ENCODE assay signal across 8 mouse cellular contexts in genomic region chr10:105572829-105573228, GRCm38 (mm10). TPM values are rescaled to one million over a fixed set of nuclear protein-coding genes. Genes with fewer than 3 reads are reported as not detected.
DNase-seq lines count a peak whose midpoint lies in the region; ATAC-seq lines count a peak whose summit lies in the region.

No protein-coding gene starts in this region.

- WGBS in lung, embryonic 16.5 days, result 3% methylated on average over 16 of the region's 16 CpGs
- 5% methylated on average over 16 of the region's 16 CpGs for WGBS in embryonic facial prominence, embryonic 11.5 days
- 3% methylated on average over 16 of the region's 16 CpGs for WGBS in hindbrain, embryonic 14.5 days
- 1% methylated on average over 16 of the region's 16 CpGs for WGBS in midbrain, embryonic 14.5 days

- ATAC-seq in lung, embryonic 16.5 days (ENCODE audit: low read depth), result no peak
- ATAC-seq in embryonic facial prominence, embryonic 11.5 days (replicated peaks; ENCODE audit: insufficient number of reproducible peaks, low FRiP score, low TSS enrichment, low read depth), result no peak
- ATAC-seq in hindbrain, embryonic 14.5 days (ENCODE audit: low FRiP score), result no peak
- ATAC-seq in midbrain, embryonic 14.5 days (ENCODE audit: low FRiP score, low TSS enrichment), result no peak

- no peaks in the 10 kb centered on the region for H3K27me3 ChIP-seq in lung, embryonic 16.5 days (ENCODE audit: control insufficient read depth, insufficient read depth, low read depth, low read length)
- H3K27me3 ChIP-seq in embryonic facial prominence, embryonic 11.5 days (ENCODE audit: control insufficient read depth, insufficient read depth, low read length), result no peaks in the 10 kb centered on the region
- no peaks in the 10 kb centered on the region for H3K27me3 ChIP-seq in hindbrain, embryonic 14.5 days (ENCODE audit: control insufficient read depth, insufficient read depth, low read length)
- H3K27me3 ChIP-seq in midbrain, embryonic 14.5 days (ENCODE audit: control insufficient read depth, insufficient read depth, low read length), result no peaks in the 10 kb centered on the region

- peak overlapping the region; percentile 92 for H3K4me3 ChIP-seq in lung, embryonic 16.5 days (ENCODE audit: low read length)
- peak overlapping the region; percentile 73 for H3K4me3 ChIP-seq in embryonic facial prominence, embryonic 11.5 days (ENCODE audit: low read depth, low read length)
- peak overlapping the region; percentile 84 for H3K4me3 ChIP-seq in hindbrain, embryonic 14.5 days (replicated peaks; ENCODE audit: low read length)
- H3K4me3 ChIP-seq in midbrain, embryonic 14.5 days (replicated peaks; ENCODE audit: low read depth, low read length), result peak overlapping the region; percentile 76

- DNase-seq in lung, adult 18-20 months, result no peak
- DNase-seq in embryonic facial prominence, embryonic 11.5 days (ENCODE audit: low spot score), result no peak
- no peak for DNase-seq in hindbrain, embryonic 14.5 days (ENCODE audit: low spot score)
- peak; percentile 39 for DNase-seq in midbrain, embryonic 14.5 days
- DNase-seq in ovary, postnatal 10 days (ENCODE audit: low spot score), result no peak
- no peak for DNase-seq in gastrocnemius, adult 18-20 months (ENCODE audit: low spot score)
- DNase-seq in left cerebral cortex, adult 11 months (ENCODE audit: low spot score), result no peak

- peaks cover 7% of the 10 kb centered on the region for H3K4me1 ChIP-seq in lung, embryonic 16.5 days (replicated peaks; ENCODE audit: control insufficient read depth, insufficient read depth, low read length)
- H3K4me1 ChIP-seq in embryonic facial prominence, embryonic 11.5 days (ENCODE audit: control insufficient read depth, insufficient read depth, low read length), result no peaks in the 10 kb centered on the region
- peaks cover 29% of the 10 kb centered on the region for H3K4me1 ChIP-seq in hindbrain, embryonic 14.5 days (replicated peaks; ENCODE audit: control insufficient read depth, insufficient read depth, low read length)
- peaks cover 20% of the 10 kb centered on the region for H3K4me1 ChIP-seq in midbrain, embryonic 14.5 days (ENCODE audit: control insufficient read depth, insufficient read depth, low read length)

- H3K9me3 ChIP-seq in lung, embryonic 16.5 days (ENCODE audit: control insufficient read depth, low read length), result no peaks in the 10 kb centered on the region
- no peaks in the 10 kb centered on the region for H3K9me3 ChIP-seq in embryonic facial prominence, embryonic 11.5 days (replicated peaks; ENCODE audit: control insufficient read depth, low read length)
- no peaks in the 10 kb centered on the region for H3K9me3 ChIP-seq in hindbrain, embryonic 14.5 days (ENCODE audit: control insufficient read depth, low read length)
- no peaks in the 10 kb centered on the region for H3K9me3 ChIP-seq in midbrain, embryonic 14.5 days (ENCODE audit: control insufficient read depth, low read length)

- no peaks in the 10 kb centered on the region for H3K36me3 ChIP-seq in lung, embryonic 16.5 days (ENCODE audit: control insufficient read depth, insufficient read depth, low read length)
- no peaks in the 10 kb centered on the region for H3K36me3 ChIP-seq in embryonic facial prominence, embryonic 11.5 days (replicated peaks; ENCODE audit: control insufficient read depth, insufficient read depth, low read depth, low read length)
- no peaks in the 10 kb centered on the region for H3K36me3 ChIP-seq in hindbrain, embryonic 14.5 days (replicated peaks; ENCODE audit: control insufficient read depth, insufficient read depth)
- H3K36me3 ChIP-seq in midbrain, embryonic 14.5 days (ENCODE audit: control insufficient read depth, insufficient read depth, low read length), result no peaks in the 10 kb centered on the region

- peak overlapping the region; percentile 97 for H3K4me2 ChIP-seq in lung, embryonic 16.5 days (ENCODE audit: low read depth, low read length)
- peak overlapping the region; percentile 77 for H3K4me2 ChIP-seq in embryonic facial prominence, embryonic 11.5 days (ENCODE audit: low read depth, low read length)
- peak overlapping the region; percentile 77 for H3K4me2 ChIP-seq in hindbrain, embryonic 14.5 days (replicated peaks)
- peak overlapping the region; percentile 55 for H3K4me2 ChIP-seq in midbrain, embryonic 14.5 days (ENCODE audit: low read length)

- no peak overlapping the region for H3K27ac ChIP-seq in lung, embryonic 16.5 days (ENCODE audit: low read length)
- no peak overlapping the region for H3K27ac ChIP-seq in embryonic facial prominence, embryonic 11.5 days (replicated peaks; ENCODE audit: low read depth, low read length)
- no peak overlapping the region for H3K27ac ChIP-seq in hindbrain, embryonic 14.5 days
- H3K27ac ChIP-seq in midbrain, embryonic 14.5 days (replicated peaks; ENCODE audit: low read depth, low read length), result no peak overlapping the region

- peak overlapping the region; percentile 64 for H3K9ac ChIP-seq in lung, embryonic 16.5 days (ENCODE audit: low read length)
- peak overlapping the region; percentile 14 for H3K9ac ChIP-seq in embryonic facial prominence, embryonic 11.5 days (replicated peaks; ENCODE audit: low read length)
- peak overlapping the region; percentile 94 for H3K9ac ChIP-seq in hindbrain, embryonic 14.5 days
- H3K9ac ChIP-seq in midbrain, embryonic 14.5 days (replicated peaks; ENCODE audit: low read length), result peak overlapping the region; percentile 14; the same call in 1 of the 2 replicates

RNA-seq across cellular contexts. Expression of gene Tmtc2, which starts 1.4 kb away (rescaled TPM):
- polyA plus RNA-seq in lung, embryonic 16.5 days (2015; fragmentation: Nextera tagmentation; extraction: Ambion mirVana), result 7.6 and 8.1 TPM in 2 replicates
- 7.6 and 7.8 TPM in 2 replicates for polyA plus RNA-seq in embryonic facial prominence, embryonic 11.5 days (2014; fragmentation: Nextera tagmentation; extraction: Ambion mirVana)
- 7.0 and 7.3 TPM in 2 replicates for polyA plus RNA-seq in hindbrain, embryonic 14.5 days (2014; fragmentation: Nextera tagmentation; extraction: Ambion mirVana)
- polyA plus RNA-seq in midbrain, embryonic 14.5 days (2014; fragmentation: Nextera tagmentation; extraction: Ambion mirVana), result 8.1 and 10.4 TPM in 2 replicates
- 1 to 10 TPM; 1.5 to 2.0 TPM for total RNA-seq in gastrocnemius, adult 18-20 months (2021)

Comparison
In these comparisons a context has a peak if more than half of its experiments do, and no peak if none do; other contexts are left out.
1. H3K9ac ChIP-seq: peak in every context shown above with its lines; median percentile 94 in hindbrain, embryonic 14.5 days; 64 in lung, embryonic 16.5 days; 14 in embryonic facial prominence, embryonic 11.5 days; 14 in midbrain, embryonic 14.5 days.